Mouse (Mus musculus) kidney, adult 2 months (tissue): ENCODE data around the gene AW011738.

ENCODE experiments used
- CTCF ChIP-seq: fragments of 200-500 bp; conservative IDR thresholded peaks from 2 replicates; pipeline ENCODE4 v1.5.1; 2011; ENCODE audit warnings: low read depth, mild to moderate bottlenecking, control low read depth, low read length, moderate library complexity, mixed read lengths; ENCODE audit not compliant: insufficient read depth, insufficient read length
- POLR2A ChIP-seq: fragments of 200-500 bp; IDR thresholded peaks from one replicate; pipeline ENCODE4 v1.6.1; 2011; ENCODE audit warnings: low read depth, low read length, control low read depth

- TF ChIP-seq POLR2A = no peak
- TF ChIP-seq CTCF = no peak
Measured at GRCm38 (mm10) chr4:156169129-156169528, 34.0 kb upstream of the AW011738 start.
